ENCODE assay signal across 9 mouse cellular contexts in genomic region chr11:100145858-100146560, GRCm38 (mm10). TPM values are rescaled to one million over a fixed set of nuclear protein-coding genes. Genes with fewer than 3 reads are reported as not detected.
DNase-seq lines count a peak whose midpoint lies in the region; ATAC-seq and TF ChIP-seq lines count a peak whose summit lies in the region.
"Had no signal": no experiment of that assay in that cellular context is flagged by ENCODE, and none has a peak within 500 bp of the region (broad histone marks: within the 10 kb centered on the region; RNA-seq: fewer than 3 reads in every experiment).

No protein-coding gene starts in this region.

- peaks cover 29% of the 10 kb centered on the region for H3K27me3 ChIP-seq in embryonic facial prominence, embryonic 14.5 days (replicated peaks; ENCODE audit: control insufficient read depth, insufficient read depth, low read length)
- H3K27me3 ChIP-seq in kidney, postnatal 0 days (ENCODE audit: insufficient read depth, low read length) = peaks cover 3% of the 10 kb centered on the region; the same call in 1 of the 2 replicates
- peaks cover 48% of the 10 kb centered on the region for H3K27me3 ChIP-seq in midbrain, embryonic 10.5 days (ENCODE audit: low read depth, poor library complexity, severe bottlenecking)

- no peak overlapping the region for H3K27ac ChIP-seq in ES-E14 (ENCODE audit: insufficient read depth, low read depth, low read length, poor library complexity, severe bottlenecking)
- no peak overlapping the region for H3K27ac ChIP-seq in embryonic facial prominence, embryonic 14.5 days (replicated peaks; ENCODE audit: low read depth, low read length)
- H3K27ac ChIP-seq in kidney, postnatal 0 days = peak overlapping the region; percentile 56; the same call in 1 of the 2 replicates
- no peak overlapping the region for H3K27ac ChIP-seq in midbrain, embryonic 10.5 days (replicated peaks)

- WGBS in embryonic facial prominence, embryonic 14.5 days = 3% methylated on average over 11 of the region's 13 CpGs
- 7% methylated on average over 12 of the region's 13 CpGs for WGBS in kidney, postnatal 0 days
- WGBS in midbrain, embryonic 10.5 days = 6% methylated on average over 13 of the region's 13 CpGs

- peak overlapping the region; percentile 62 to 66 for H3K4me3 ChIP-seq in ES-E14 (ENCODE audit: insufficient read depth in 1 of 2, low read depth in 1 of 2, low read length in 2 of 2, poor library complexity in 1 of 2, severe bottlenecking in 1 of 2)
- H3K4me3 ChIP-seq in embryonic facial prominence, embryonic 14.5 days (ENCODE audit: low read depth, low read length) = peak overlapping the region; percentile 27
- H3K4me3 ChIP-seq in kidney, postnatal 0 days (replicated peaks; ENCODE audit: low read depth, low read length) = peak overlapping the region; percentile 33
- peak overlapping the region; percentile 50 for H3K4me3 ChIP-seq in midbrain, embryonic 10.5 days

- in situ Hi-C loops in ES-E14 (cut with MboI; ENCODE audit: low sequenced_read_pairs in 2 of 2, unreplicated experiment in 2 of 2) = no loop called here

- peaks cover 4 to 6% of the 10 kb centered on the region in 2 experiments; a peak in 2 of 4 replicates for H3K4me1 ChIP-seq in ES-E14 (ENCODE audit: control insufficient read depth in 2 of 2, insufficient read depth in 2 of 2, low read length in 2 of 2, poor library complexity in 1 of 2)
- 0 out of 2 replicates have a peak, but pooled peaks cover 4% of the 10 kb centered on the region for H3K4me1 ChIP-seq in embryonic facial prominence, embryonic 14.5 days (ENCODE audit: control insufficient read depth, insufficient read depth, low read length)
- H3K4me1 ChIP-seq in kidney, postnatal 0 days (replicated peaks; ENCODE audit: insufficient read depth, low read length) = peaks cover 13% of the 10 kb centered on the region; the same call in 1 of the 2 replicates
- H3K4me1 ChIP-seq in midbrain, embryonic 10.5 days = peaks cover 25% of the 10 kb centered on the region

- no peak overlapping the region for H3K9ac ChIP-seq in ES-E14 (ENCODE audit: insufficient read depth, low read depth, low read length, poor library complexity, severe bottlenecking)
- peak overlapping the region; percentile 17 for H3K9ac ChIP-seq in embryonic facial prominence, embryonic 14.5 days (ENCODE audit: low read depth, low read length)
- peak overlapping the region; percentile 47; the same call in 1 of the 2 replicates for H3K9ac ChIP-seq in kidney, postnatal 0 days (ENCODE audit: low read depth, low read length)

- no peak for DNase-seq in ES-E14 (ENCODE audit: low read depth, low spot score)
- DNase-seq in embryonic facial prominence, embryonic 14.5 days (ENCODE audit: low spot score) = peak; percentile 47
- no peak for DNase-seq in kidney, postnatal 0 days (ENCODE audit: low spot score)
- peak; percentile 27 for DNase-seq in midbrain, embryonic 10.5 days (ENCODE audit: low spot score)
- no peak for DNase-seq in layer of hippocampus, adult 11-12 months (ENCODE audit: low spot score)
- DNase-seq in testis, postnatal 10 days (ENCODE audit: low spot score) = no peak
- no peak for DNase-seq in adrenal gland, postnatal 4 days (ENCODE audit: low spot score in 2 of 2)
- DNase-seq in thymus, postnatal 36 days = no peak

- H3K9me3 ChIP-seq in ES-E14 (ENCODE audit: control insufficient read depth, insufficient read depth, low read depth, low read length) = no peaks in the 10 kb centered on the region
- no peaks in the 10 kb centered on the region for H3K9me3 ChIP-seq in embryonic facial prominence, embryonic 14.5 days (ENCODE audit: control insufficient read depth, low read length)
- H3K9me3 ChIP-seq in kidney, postnatal 0 days (replicated peaks; ENCODE audit: low read length) = no peaks in the 10 kb centered on the region
- H3K9me3 ChIP-seq in midbrain, embryonic 10.5 days (replicated peaks) = no peaks in the 10 kb centered on the region

- TF ChIP-seq CTCF in kidney, postnatal 0 days (IDR thresholded peaks at IDR 0.05; ENCODE audit: low read depth) = no peak

- H3K4me2 ChIP-seq in embryonic facial prominence, embryonic 14.5 days (ENCODE audit: low read depth, low read length) = peak overlapping the region; percentile 52
- peak overlapping the region; percentile 64 for H3K4me2 ChIP-seq in kidney, postnatal 0 days (ENCODE audit: low read length)

- ATAC-seq in embryonic facial prominence, embryonic 14.5 days (ENCODE audit: low read depth) = no peak
- peak; percentile 62; the same call in 1 of the 2 replicates for ATAC-seq in kidney, postnatal 0 days (replicated peaks; ENCODE audit: low FRiP score, low read depth)
- ATAC-seq: activated CD4-positive, CD25-positive, alpha-beta regulatory T cell, adult 4 months had no signal

- no peaks in the 10 kb centered on the region for H3K36me3 ChIP-seq in ES-E14 (ENCODE audit: control insufficient read depth, insufficient read depth, low read length, poor library complexity, severe bottlenecking)
- no peaks in the 10 kb centered on the region for H3K36me3 ChIP-seq in embryonic facial prominence, embryonic 14.5 days (ENCODE audit: control insufficient read depth, insufficient read depth, low read length)
- no peaks in the 10 kb centered on the region for H3K36me3 ChIP-seq in kidney, postnatal 0 days (ENCODE audit: insufficient read depth, low read length)
- H3K36me3 ChIP-seq in midbrain, embryonic 10.5 days = no peaks in the 10 kb centered on the region

TF ChIP-seq in ES-E14, 5 proteins besides CTCF, POLR2A, EP300 and RAD21:
- TF ChIP-seq HCFC1 (IDR thresholded peaks at IDR 0.05; ENCODE audit: borderline replicate concordance, insufficient read depth, low read length) (no peak), ZNF384 (IDR thresholded peaks at IDR 0.05; ENCODE audit: low read depth, low read length) (no peak), CHD2 (IDR thresholded peaks at IDR 0.05; ENCODE audit: low read depth, low read length) (no peak), MAFK (IDR thresholded peaks at IDR 0.05; ENCODE audit: insufficient read depth, low read depth, low read length) (no peak), ZC3H11A (IDR thresholded peaks at IDR 0.05; ENCODE audit: borderline replicate concordance, low read depth, low read length) (no peak)

RNA-seq across cellular contexts. Expression of gene Krt19, which starts 2.5 kb away (rescaled TPM):
- 53.4 and 79.9 TPM in 2 replicates for total RNA-seq in ES-E14 (2012; rRNA removed)
- polyA plus RNA-seq in embryonic facial prominence, embryonic 14.5 days (2014; fragmentation: Nextera tagmentation; extraction: Ambion mirVana) = 82.2 and 120 TPM in 2 replicates
- polyA plus RNA-seq in kidney, postnatal 0 days (2015; fragmentation: Nextera tagmentation; extraction: Ambion mirVana) = 90.5 and 94.0 TPM in 2 replicates
- polyA plus RNA-seq in midbrain, embryonic 10.5 days (2016; fragmentation: Nextera tagmentation; extraction: Ambion mirVana) = 5.9 and 6.3 TPM in 2 replicates
- total RNA-seq in adrenal gland, postnatal 4 days (2021) = 10 to 100 TPM; 11.1 to 12.7 TPM
- polyA plus RNA-seq: activated CD4-positive, CD25-positive, alpha-beta regulatory T cell, adult 4 months had no signal

RNA-seq across cellular contexts. Expression of gene Krt15, which starts 10.3 kb away (rescaled TPM):
- 0.16 and 0.36 TPM in 2 replicates for total RNA-seq in ES-E14 (2012; rRNA removed)
- polyA plus RNA-seq in embryonic facial prominence, embryonic 14.5 days (2014; fragmentation: Nextera tagmentation; extraction: Ambion mirVana) = 156 and 236 TPM in 2 replicates
- 2.9 and 3.0 TPM in 2 replicates for polyA plus RNA-seq in kidney, postnatal 0 days (2015; fragmentation: Nextera tagmentation; extraction: Ambion mirVana)
- polyA plus RNA-seq in midbrain, embryonic 10.5 days (2016; fragmentation: Nextera tagmentation; extraction: Ambion mirVana) = 0.74 and 1.8 TPM in 2 replicates
- under 1 TPM in 1 of 2 experiments, not detected in 1; 0.31 TPM for total RNA-seq in adrenal gland, postnatal 4 days (2021)
- polyA plus RNA-seq: activated CD4-positive, CD25-positive, alpha-beta regulatory T cell, adult 4 months had no signal

RNA-seq across cellular contexts. Expression of gene Krt13, which starts 24.6 kb away (rescaled TPM):
- total RNA-seq in ES-E14 (2012; rRNA removed) = 0.71 and 1.1 TPM in 2 replicates
- polyA plus RNA-seq in embryonic facial prominence, embryonic 14.5 days (2014; fragmentation: Nextera tagmentation; extraction: Ambion mirVana) = 9.6 and 60.5 TPM in 2 replicates
- 0.08 and 0.10 TPM in 2 replicates for polyA plus RNA-seq in kidney, postnatal 0 days (2015; fragmentation: Nextera tagmentation; extraction: Ambion mirVana)
- polyA plus RNA-seq in midbrain, embryonic 10.5 days (2016; fragmentation: Nextera tagmentation; extraction: Ambion mirVana) = not detected in 2 replicates
- not detected for total RNA-seq in adrenal gland, postnatal 4 days (2021)
- polyA plus RNA-seq: activated CD4-positive, CD25-positive, alpha-beta regulatory T cell, adult 4 months had no signal

RNA-seq across cellular contexts. Expression of gene Krt36, which starts 40.6 kb away (rescaled TPM):
- total RNA-seq in ES-E14 (2012; rRNA removed) = 0.13 and 0.16 TPM in 2 replicates
- 0.28 and 0.29 TPM in 2 replicates for polyA plus RNA-seq in embryonic facial prominence, embryonic 14.5 days (2014; fragmentation: Nextera tagmentation; extraction: Ambion mirVana)
- 0.78 and 1.2 TPM in 2 replicates for polyA plus RNA-seq in kidney, postnatal 0 days (2015; fragmentation: Nextera tagmentation; extraction: Ambion mirVana)
- polyA plus RNA-seq in midbrain, embryonic 10.5 days (2016; fragmentation: Nextera tagmentation; extraction: Ambion mirVana) = not detected in 2 replicates
- total RNA-seq in adrenal gland, postnatal 4 days (2021) = under 1 TPM in 1 of 2 experiments, not detected in 1; 0.48 TPM
- polyA plus RNA-seq: activated CD4-positive, CD25-positive, alpha-beta regulatory T cell, adult 4 months had no signal

RNA-seq across cellular contexts. Expression of gene Krt9, which starts 47.0 kb away (rescaled TPM):
- total RNA-seq in ES-E14 (2012; rRNA removed) = 0.09 and 0.11 TPM in 2 replicates
- polyA plus RNA-seq in embryonic facial prominence, embryonic 14.5 days (2014; fragmentation: Nextera tagmentation; extraction: Ambion mirVana) = not detected in 2 replicates
- not detected in 2 replicates for polyA plus RNA-seq in kidney, postnatal 0 days (2015; fragmentation: Nextera tagmentation; extraction: Ambion mirVana)
- polyA plus RNA-seq in midbrain, embryonic 10.5 days (2016; fragmentation: Nextera tagmentation; extraction: Ambion mirVana) = not detected in 2 replicates
- total RNA-seq in adrenal gland, postnatal 4 days (2021) = under 1 TPM; 0.11 to 0.22 TPM
- polyA plus RNA-seq: activated CD4-positive, CD25-positive, alpha-beta regulatory T cell, adult 4 months had no signal

Comparison
In these comparisons a context has a peak if more than half of its experiments do, and no peak if none do; other contexts are left out.
1. DNase-seq: peak in embryonic facial prominence, embryonic 14.5 days (single experiment) and midbrain, embryonic 10.5 days (single experiment); none in ES-E14 (single experiment), kidney, postnatal 0 days (single experiment), layer of hippocampus, adult 11-12 months (single experiment), testis, postnatal 10 days (single experiment), adrenal gland, postnatal 4 days (0 of 2) and thymus, postnatal 36 days (0 of 2).
2. RNA of gene Krt19, which starts 2.5 kb away (polyA plus RNA-seq): 82.2 to 120 TPM in embryonic facial prominence, embryonic 14.5 days and 90.5 to 94.0 TPM in kidney, postnatal 0 days; 5.9 to 6.3 TPM in midbrain, embryonic 10.5 days; every median in the first group is over 10 times any median in the second.
3. RNA of gene Krt15, which starts 10.3 kb away (polyA plus RNA-seq): 156 to 236 TPM in embryonic facial prominence, embryonic 14.5 days; 2.9 to 3.0 TPM in kidney, postnatal 0 days and 0.74 to 1.8 TPM in midbrain, embryonic 10.5 days; every median in the first group is over 10 times any median in the second.
4. Peak in every context shown above with its lines, with median percentiles within 50 percentile points of each other: H3K4me3 ChIP-seq.